Mouse (Mus musculus) cerebellum, adult 2 months (tissue): ENCODE measurements around the gene Usp54.

Experiments used
- CTCF ChIP-seq: fragments of 200-500 bp; IDR thresholded peaks from 2 replicates; pipeline ENCODE4 v1.5.1; 2011; ENCODE audit warnings: low read depth, mild to moderate bottlenecking, control low read depth, low read length, moderate library complexity, borderline replicate concordance; ENCODE audit not compliant: insufficient read depth
- POLR2A ChIP-seq: fragments of 200-500 bp; IDR thresholded peaks from 2 replicates; pipeline ENCODE4 v1.6.1; 2011; ENCODE audit warnings: low read length, control low read depth, borderline replicate concordance; ENCODE audit not compliant: insufficient read depth

DNA sequence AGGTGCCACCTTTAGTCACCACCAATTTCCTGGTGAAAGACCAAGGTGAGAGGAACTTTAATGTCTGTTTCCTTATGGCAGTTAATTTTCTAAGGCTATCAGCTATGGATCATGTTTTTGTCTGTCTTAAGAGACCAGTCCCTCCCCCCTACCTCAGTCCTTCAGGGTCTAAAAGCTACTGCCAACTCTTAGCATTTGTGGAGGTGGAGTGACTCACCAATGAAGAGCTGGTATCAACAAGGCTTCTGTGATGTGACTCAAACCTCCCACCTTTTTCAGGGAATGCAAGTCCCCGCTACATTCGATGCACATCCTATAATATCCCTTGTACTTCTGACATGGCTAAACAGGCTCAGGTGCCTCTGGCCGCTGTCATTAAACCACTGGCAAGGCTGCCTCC, 45.7 kb upstream of the Usp54 start:
- TF ChIP-seq CTCF (no peak), POLR2A (no peak)
